Mouse (Mus musculus): ENCODE measurements around the gene Stxbp6.
"Not testable (repeated sequence)": the region's sequence is repeated elsewhere in the genome, so short reads cannot be mapped to it uniquely, and the experiment has no call there.

The Stxbp6 gene

GRCm38 (mm10) chr12:45056372-45056771 is 18.1 kb downstream of the Stxbp6 start:
- no peak for DNase-seq (ENCODE audit: low spot score)

- DNase-seq (ENCODE audit: low spot score), result no peak
Measured at GRCm38 (mm10) chr12:45053319-45053718, 21.2 kb downstream of the Stxbp6 start.

GRCm38 (mm10) chr12:45052860-45053259 is 21.6 kb downstream of the Stxbp6 start:
- no peak for DNase-seq (ENCODE audit: low spot score)

GRCm38 (mm10) chr12:45049894-45050293 is 24.6 kb downstream of the Stxbp6 start:
- DNase-seq (ENCODE audit: low spot score), result no peak

- not testable (repeated sequence) for DNase-seq (ENCODE audit: low spot score)
Measured at GRCm38 (mm10) chr12:45047711-45048110, 26.8 kb downstream of the Stxbp6 start.

- DNase-seq (ENCODE audit: low spot score), result no peak
Measured at GRCm38 (mm10) chr12:45047172-45047571, 27.3 kb downstream of the Stxbp6 start.

GRCm38 (mm10) chr12:45044581-45044980 is 29.9 kb downstream of the Stxbp6 start:
- no peak for DNase-seq (ENCODE audit: low spot score)

GRCm38 (mm10) chr12:45042591-45043091 is 31.9 kb downstream of the Stxbp6 start:
- DNase-seq (ENCODE audit: low spot score), result no peak

GRCm38 (mm10) chr12:45037496-45037895 is 37.0 kb downstream of the Stxbp6 start:
- no peak for DNase-seq (ENCODE audit: low spot score)

GRCm38 (mm10) chr12:45037091-45037490 is 37.4 kb downstream of the Stxbp6 start:
- DNase-seq (ENCODE audit: low spot score), result no peak

GRCm38 (mm10) chr12:45030681-45031080 is 43.8 kb downstream of the Stxbp6 start:
- DNase-seq (ENCODE audit: low spot score), result peak; percentile 58

GRCm38 (mm10) chr12:45026347-45026746 is 48.2 kb downstream of the Stxbp6 start:
- DNase-seq (ENCODE audit: low spot score), result no peak

GRCm38 (mm10) chr12:45020018-45020417 is 54.5 kb downstream of the Stxbp6 start:
- no peak for DNase-seq (ENCODE audit: low spot score)

GRCm38 (mm10) chr12:45019059-45019822 is 55.3 kb downstream of the Stxbp6 start:
- DNase-seq (ENCODE audit: low spot score), result no peak

GRCm38 (mm10) chr12:45013246-45013756 is 61.2 kb downstream of the Stxbp6 start:
- peak; percentile 81 for DNase-seq (ENCODE audit: low spot score)

GRCm38 (mm10) chr12:45011436-45012089 is 62.9 kb downstream of the Stxbp6 start:
- DNase-seq (ENCODE audit: low spot score), result peak; percentile 34

GRCm38 (mm10) chr12:45011006-45011405 is 63.5 kb downstream of the Stxbp6 start:
- peak; percentile 43 for DNase-seq (ENCODE audit: low spot score)

GRCm38 (mm10) chr12:45009984-45010611 is 64.4 kb downstream of the Stxbp6 start:
- DNase-seq (ENCODE audit: low spot score), result no peak

- DNase-seq (ENCODE audit: low spot score), result no peak
Measured at GRCm38 (mm10) chr12:45006569-45006968, 67.9 kb downstream of the Stxbp6 start.

GRCm38 (mm10) chr12:45006049-45006448 is 68.5 kb downstream of the Stxbp6 start:
- DNase-seq (ENCODE audit: low spot score), result no peak

GRCm38 (mm10) chr12:45001996-45002395 is 72.5 kb downstream of the Stxbp6 start:
- DNase-seq (ENCODE audit: low spot score), result no peak

GRCm38 (mm10) chr12:44997422-44997821 is 77.1 kb downstream of the Stxbp6 start:
- DNase-seq (ENCODE audit: low spot score), result no peak

GRCm38 (mm10) chr12:44996897-44997296 is 77.6 kb downstream of the Stxbp6 start:
- DNase-seq (ENCODE audit: low spot score), result no peak
